Mouse (Mus musculus): ENCODE data around the gene Abhd14b.

- TF ChIP-seq POLR2A (IDR thresholded peaks at IDR 0.05; ENCODE audit: extremely low read depth, insufficient read depth, low read length) (no peak), CTCF (IDR thresholded peaks at IDR 0.05; ENCODE audit: low read depth, low read length) (no peak)
Observed at GRCm38 (mm10) chr9:106421033-106421864, 26.0 kb upstream of the Abhd14b start.
